Mouse (Mus musculus): ENCODE data around the gene Dctpp1. TPM values are rescaled to one million over a fixed set of nuclear protein-coding genes. Genes with fewer than 3 reads are reported as not detected.

Gene Dctpp1
- 39.8 and 50.7 TPM in 2 replicates for total RNA-seq (2021)
- long read RNA-seq, transcript Dctpp1-201 (3 exons, 676 nt): major isoform, 30 of 30 reads
- long read RNA-seq, partial matches to known transcripts: 0 of 30 reads
- long read RNA-seq, other reads (novel, unspliced or antisense): 0 of 30 reads

DNA sequence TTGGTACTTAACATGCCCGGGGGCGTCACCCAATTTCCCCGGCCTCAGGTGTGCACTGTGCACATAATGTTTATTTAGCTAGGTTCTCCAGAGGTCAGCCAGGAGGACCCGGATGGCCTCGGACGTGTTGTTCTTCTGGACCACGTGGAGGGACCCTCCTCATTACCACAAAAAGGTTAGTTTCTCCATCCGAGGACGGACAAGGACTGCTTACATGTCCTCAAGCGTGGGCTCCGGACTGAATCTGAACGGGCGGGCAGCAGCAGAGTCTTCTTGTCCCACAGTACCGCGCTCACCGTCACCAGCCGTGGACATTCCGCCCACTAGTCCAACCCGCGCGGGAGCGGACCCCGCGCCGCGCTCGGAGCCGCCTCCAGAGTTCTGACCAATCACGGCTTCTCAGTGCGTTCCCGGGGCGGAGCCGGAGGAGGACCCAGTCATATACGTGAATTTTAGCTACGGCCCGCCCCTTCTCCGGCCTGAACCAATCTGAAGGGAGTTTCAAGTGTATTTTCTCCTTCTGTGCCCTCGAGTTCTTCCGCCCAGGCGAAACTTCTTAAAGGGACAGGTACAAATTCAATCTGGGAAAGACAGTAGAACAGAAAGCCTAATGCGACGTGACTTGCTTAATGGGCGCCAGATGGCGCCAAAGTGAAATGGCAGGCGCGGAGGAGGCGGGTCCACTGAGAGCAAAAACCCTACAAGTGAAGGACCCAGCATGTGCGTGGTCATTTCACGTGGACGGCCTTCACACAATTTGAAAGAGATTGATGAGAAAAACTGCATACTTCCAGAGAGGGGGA is at the start of gene Dctpp1:
Dctpp1 (minus strand) TSS at position 401 of the 803 bp plus-strand sequence.
- peak; percentile 92 for DNase-seq

DNA sequence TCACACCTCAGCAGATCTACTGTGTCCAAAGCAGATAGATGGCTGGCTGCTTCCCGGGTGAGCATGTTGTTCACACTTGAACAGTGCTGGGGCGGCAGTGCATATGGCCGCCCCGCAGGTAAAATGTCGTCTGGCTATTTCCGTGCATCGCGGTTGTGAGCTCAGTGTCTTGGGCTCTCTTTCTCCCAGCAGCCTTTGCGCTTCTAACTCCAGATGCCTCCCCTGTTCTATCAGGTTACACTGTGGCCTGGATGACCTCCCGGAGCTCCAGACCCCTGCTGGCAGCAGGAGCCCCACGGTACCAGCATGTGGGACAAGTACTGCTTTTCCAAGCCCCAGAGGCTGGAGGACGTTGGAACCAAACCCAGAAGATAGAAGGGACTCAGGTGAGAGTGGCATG is 49.4 kb upstream of the Dctpp1 start:
- DNase-seq: no peak

GRCm38 (mm10) chr7:127308887-127309286 is 48.4 kb upstream of the Dctpp1 start:
- no peak for DNase-seq

- no peak for DNase-seq
These were observed 47.9 kb upstream of the Dctpp1 start for GRCm38 (mm10) chr7:127308431-127308830.

DNA sequence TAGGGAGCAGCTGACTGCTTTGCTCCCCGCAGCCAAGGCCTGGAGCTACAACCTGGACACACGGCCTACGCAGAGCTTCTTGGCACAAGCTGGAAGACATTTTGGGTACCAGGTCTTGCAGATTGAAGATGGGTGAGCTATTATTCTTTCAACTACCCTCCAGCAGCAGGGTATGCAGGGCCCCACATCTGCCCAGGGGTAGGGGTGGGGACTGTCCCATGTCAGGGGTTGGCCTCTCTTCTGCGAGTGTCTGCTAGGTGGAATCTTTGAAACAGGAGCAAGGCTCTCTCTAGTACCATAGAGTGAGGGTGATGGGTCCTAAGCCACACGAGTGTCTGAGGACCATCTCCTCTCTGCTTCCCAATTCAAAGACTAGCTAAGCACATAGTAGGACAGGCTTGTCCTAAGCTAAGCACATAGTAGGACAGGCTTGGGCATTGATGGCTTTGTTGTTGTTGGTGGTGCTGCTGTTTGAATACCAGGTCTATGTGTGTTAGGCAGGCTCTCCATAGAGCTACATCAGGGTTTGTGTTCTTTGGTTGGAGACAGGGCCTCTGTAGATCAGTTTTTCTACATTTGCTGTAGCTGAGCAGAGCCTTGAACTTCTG is 37.2 kb upstream of the Dctpp1 start:
- no peak for DNase-seq

GRCm38 (mm10) chr7:127296786-127297555 is 36.5 kb upstream of the Dctpp1 start:
- DNase-seq: no peak

- DNase-seq: no peak
These were observed 35.6 kb upstream of the Dctpp1 start, which contains the start of gene Itgal for GRCm38 (mm10) chr7:127296098-127296497. Gene Itgal (plus strand): TSS chr7:127296260.

DNA sequence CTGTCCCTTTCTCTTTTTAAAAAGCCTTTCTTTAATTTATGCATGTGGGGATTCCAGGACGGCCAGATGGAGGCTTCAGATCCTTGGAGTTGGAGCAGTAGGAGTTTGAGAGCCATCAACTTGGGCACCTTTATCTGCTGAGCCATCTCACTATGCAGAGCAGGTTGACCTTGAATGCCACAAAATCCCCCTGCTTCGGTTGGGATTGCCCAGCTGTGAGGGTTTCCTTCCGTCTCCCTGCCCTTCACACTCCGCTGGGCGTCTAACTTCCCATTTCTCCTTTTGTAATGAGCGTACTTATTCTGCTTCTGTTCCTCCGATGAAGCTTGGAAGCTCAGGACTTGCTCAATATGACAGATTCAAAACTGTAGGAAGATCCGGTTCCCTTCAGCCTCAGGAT is 29.6 kb upstream of the Dctpp1 start:
- DNase-seq: no peak

- DNase-seq: no peak
These were observed 28.8 kb upstream of the Dctpp1 start for GRCm38 (mm10) chr7:127289306-127289705.

- DNase-seq: no peak
These were observed 27.4 kb upstream of the Dctpp1 start for GRCm38 (mm10) chr7:127287940-127288339.

DNA sequence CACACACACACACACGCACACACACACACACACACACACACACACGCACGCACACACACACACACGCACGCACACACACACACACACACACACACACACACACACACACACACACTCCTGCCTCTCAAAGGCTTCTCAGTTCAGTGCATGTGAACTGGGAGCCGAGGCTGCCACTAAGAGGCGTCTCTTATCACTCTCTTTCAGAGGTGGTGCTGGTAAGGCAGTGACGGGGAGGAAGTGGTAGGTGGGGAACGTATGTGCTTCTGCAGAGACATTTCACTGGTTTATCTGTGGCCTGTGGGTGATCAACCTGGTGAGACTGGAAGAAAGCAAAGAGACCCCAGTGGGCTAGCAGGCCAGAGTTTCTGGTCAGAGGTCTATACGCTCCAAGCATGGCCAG is 24.6 kb upstream of the Dctpp1 start:
- DNase-seq: no peak

- DNase-seq: no peak
These were observed 21.7 kb upstream of the Dctpp1 start for GRCm38 (mm10) chr7:127282190-127282589.

GRCm38 (mm10) chr7:127281114-127281513 is 20.6 kb upstream of the Dctpp1 start:
- no peak for DNase-seq

- no peak for DNase-seq
These were observed 19.6 kb upstream of the Dctpp1 start for GRCm38 (mm10) chr7:127280092-127280491.

DNA sequence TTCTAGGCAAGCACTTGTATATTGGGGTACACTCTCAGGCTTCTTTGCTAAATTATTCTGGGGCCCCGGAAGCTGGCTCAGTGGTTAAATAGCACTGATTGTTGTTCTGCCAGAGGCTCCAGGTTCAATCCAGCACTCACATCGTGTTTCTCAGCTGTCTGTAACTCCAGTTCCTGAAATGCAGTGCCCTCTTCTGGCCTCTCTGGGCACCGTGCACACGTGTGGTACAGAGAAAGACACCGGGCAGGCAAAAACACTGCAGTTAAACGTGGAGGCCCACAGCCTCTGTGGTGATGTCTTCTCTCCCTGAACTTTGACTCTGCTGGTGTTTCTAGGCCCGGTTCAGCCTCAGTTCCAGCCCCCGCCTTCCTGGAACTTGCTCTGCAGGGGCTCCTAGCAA is 17.8 kb upstream of the Dctpp1 start:
- DNase-seq: peak; percentile 39

GRCm38 (mm10) chr7:127276519-127276961 is 16.0 kb upstream of the Dctpp1 start:
- no peak for DNase-seq

GRCm38 (mm10) chr7:127273925-127274789 is 13.6 kb upstream of the Dctpp1 start, which contains the start of gene Sephs2:
Gene Sephs2 (minus strand): TSS chr7:127274055.
- DNase-seq: peak; percentile 92

DNA sequence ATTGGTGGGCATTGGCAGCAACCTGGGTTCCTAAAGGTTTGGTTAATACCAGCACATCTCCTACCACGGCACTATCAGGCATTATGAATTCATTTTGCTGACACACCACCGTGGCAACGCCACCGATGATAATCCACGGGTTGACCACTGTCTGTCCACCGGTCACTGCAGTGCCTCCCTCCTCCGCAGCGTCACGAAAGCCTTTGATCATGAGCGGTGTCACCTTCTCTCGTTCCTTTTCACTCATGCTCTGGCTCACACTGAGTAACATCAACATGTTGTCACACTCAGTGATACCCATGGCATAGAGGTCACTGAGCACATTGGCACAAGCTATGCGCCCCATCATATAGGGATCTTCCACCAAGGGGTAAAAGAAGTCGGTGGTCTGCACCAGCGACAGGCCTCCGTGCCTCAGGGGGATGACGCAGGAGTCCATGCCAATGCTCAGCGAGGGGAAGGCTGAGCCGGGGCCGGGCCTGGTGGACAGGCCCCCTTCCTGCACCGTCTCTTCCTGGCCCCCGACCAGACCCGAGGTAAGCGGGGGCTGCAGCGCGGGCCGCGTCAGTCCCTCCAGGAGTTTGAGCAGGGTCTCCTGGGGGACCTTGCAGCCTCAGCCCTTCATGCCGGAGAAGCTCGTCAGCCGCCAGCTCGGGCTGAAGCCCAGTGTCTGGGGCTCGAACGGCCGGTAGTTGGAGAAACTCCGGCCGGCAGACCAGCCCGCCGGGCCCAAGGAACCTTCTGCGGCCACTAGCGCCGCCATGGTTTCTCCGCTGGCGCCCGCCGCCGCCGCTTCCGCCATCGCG is 12.8 kb upstream of the Dctpp1 start:
- peak; percentile 37 for DNase-seq

DNA sequence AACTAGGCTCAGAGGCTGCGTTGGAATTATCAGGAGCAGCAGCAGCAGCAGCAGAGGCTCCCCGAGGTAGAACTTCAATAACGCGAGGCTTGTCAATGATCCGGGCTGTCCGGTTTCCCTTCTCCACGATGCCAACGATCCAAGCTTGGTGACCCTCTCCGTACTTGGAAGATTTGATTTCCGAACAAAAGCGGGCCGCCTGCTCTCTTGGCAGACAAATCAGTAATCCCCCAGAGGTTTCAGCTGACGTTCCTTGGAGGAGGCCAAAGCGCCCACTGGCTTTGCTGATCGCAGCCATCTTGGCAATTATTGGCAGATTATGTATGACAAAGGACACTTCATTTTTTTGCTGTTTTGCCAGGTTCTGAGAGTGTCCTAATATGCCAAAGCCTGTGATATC is 12.1 kb upstream of the Dctpp1 start:
- DNase-seq: no peak

DNA sequence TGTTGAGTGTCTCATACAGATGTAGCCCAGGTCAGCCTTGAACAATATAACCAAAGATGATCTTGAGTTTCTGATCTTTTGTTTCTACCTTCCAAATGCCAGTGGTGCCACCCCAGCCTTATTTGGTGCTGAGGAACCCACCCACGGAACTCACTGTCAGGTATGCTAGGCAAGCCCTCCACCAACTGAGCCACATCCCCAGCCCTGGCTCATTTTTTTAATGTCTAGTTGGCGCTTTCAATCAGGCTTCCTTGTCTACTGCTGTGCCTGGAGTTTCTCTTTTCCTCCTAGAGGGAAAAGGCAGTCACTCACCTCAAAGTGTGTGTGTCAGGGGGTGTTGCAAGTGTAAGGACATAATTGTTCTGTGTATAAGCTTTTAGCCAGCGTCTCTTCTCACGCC is 10.6 kb upstream of the Dctpp1 start:
- no peak for DNase-seq

DNA sequence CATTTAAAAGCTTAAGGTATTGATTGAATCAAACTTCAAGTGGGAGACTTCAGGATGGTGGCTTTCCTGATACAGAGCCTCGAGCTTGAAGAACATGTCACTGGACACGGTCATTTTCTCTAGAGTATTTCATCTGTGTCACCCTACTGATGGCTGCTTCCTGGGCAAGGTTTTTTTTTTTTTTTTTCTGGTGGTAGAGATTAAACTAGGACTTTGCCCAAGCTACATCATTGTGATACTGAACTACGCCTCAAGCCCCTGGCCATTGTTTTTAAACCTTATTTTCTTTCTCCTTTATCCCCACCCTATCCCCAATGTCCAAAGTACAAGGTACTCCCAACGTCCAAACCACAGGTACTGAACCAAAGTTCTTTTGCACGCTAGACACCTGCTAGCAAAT is 10.2 kb upstream of the Dctpp1 start:
- no peak for DNase-seq

All from adrenal gland, postnatal 25 days (tissue).